Mouse (Mus musculus) cerebellum, adult 8-10 months (tissue): ENCODE data around the gene Ppp1r18.

Experiments used
- DNase-seq: peaks from one replicate; pipeline ENCODE4 v3.0.0; 2022

Gene Ppp1r18

DNA sequence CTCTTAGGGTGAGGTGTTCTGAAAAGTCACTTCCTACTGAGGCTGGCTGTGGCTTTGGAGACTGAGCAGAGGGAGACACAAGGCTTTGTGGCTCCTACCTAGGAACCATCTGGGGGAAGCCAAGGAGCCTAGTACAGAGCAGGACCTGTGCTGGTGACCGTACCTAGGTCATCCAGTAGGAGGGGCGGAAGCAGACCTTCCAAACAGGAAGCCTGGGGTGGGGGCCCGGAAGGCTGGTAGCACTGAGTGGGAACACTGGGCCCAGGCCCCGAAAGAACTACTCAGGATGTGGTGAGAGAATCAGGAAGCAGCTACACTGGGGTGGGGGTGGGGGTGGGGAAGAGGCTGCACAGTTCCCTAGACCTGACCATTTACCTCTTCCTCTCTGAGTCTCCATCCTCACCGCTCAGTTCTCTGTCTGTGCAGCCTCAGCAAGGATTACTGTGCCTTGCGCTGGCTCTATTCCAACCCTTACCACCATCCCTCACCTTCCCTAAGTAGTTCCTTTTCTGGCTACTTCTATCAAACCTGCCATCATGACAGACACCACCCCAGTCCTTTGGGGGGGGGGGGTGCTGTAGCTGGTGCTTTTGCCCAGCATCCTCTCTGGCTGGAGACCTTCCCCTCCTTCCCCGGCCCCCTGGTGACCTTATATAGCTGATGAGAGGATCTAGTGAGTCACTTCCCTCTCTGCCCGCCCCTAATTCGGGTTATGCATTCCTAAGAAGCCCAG lies 4.9 kb downstream of the Ppp1r18 start:
- no peak for DNase-seq

DNA sequence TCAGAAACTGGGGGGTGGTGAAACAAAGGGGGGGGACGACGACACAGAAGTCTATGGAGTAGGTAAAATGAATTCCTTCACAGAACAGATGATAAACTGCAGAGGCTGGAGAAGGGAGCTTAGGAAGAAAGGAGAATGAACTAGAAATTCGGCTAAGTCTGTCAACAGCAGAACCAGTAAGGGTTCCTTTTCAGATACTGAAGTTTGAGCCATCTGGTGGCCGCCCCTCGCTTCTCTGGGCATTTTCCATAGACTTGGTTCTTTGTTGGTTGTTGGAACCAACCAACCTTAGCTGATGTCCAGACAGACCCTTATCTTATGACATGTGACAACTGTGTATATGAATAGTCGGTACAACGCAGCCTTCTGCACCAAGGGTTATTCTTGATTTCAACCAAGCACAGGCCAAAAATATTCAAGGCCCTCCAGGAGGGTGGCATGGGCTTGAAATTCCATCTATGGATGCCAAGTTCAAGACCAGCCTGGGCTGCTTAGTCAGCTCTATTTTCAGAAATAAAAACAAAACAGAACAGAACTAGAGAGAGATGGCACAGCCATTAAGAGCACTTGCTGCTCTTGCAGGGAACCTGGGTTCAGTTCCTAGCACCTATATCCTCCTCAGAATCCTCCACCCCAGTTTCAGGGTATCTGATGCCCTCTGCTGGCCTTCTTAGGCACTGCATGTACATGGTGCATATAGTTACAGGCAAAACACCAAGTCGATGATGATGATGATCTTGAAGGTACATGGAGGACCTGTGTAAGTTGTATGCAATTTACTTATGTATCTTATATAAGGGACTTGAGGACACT lies 5.7 kb downstream of the Ppp1r18 start:
- no peak for DNase-seq

DNA sequence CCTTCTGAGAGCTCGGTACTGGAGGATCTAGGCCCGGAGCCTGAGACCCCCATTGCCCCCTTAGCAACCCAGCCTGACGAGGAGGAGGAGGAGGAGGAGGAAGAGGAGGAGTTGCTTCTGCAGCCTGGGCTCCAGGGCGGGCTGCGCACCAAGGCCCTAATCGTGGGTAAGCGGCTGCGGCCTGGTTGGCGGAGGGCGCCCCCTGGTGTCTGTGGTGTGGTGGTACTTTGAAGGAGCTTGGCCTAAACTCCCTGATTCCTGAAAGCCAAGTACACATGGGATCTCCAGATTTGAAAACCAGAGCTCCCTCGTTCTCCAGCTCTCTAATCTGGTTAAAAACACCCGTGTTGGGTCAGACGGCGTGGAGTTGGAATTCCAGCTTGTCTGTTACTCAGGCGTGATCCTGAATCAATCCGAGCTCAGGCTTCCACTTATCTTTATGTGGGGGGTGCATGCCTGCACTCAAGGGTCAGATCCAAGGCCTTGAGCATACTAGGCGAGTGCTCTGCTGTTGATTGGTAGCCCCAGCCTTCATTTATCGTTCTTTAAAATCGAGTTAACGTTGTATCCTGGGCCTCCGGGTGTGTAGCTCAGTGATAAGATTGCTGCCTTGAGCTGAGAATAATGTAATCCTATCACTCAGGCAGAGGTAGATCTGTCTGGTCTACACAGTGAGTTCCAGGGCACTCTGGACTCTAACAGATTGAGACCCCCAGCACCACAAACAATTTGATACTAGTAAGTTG lies 8.6 kb downstream of the Ppp1r18 start:
- peak; percentile 88 for DNase-seq

DNA sequence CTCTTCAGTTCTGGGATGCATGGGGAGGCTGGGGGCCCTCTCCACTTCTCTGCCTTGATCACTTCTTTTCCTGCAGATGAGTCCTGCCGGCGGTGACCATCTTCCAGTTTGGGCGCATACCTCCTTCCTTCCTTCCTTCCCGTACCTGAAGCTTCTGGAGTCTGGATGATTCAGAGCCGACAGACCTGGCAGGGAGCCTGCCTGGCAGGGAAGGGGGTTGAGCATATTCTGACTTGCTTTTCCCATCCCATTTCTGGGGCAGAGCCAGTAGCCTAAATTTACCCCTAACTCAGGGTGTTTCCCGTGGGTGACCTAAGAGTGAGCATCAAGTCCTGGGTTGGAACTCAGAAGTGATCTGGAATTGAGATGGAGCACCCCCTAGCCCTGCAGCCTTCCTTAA lies 9.3 kb downstream of the Ppp1r18 start:
- DNase-seq = no peak

DNA sequence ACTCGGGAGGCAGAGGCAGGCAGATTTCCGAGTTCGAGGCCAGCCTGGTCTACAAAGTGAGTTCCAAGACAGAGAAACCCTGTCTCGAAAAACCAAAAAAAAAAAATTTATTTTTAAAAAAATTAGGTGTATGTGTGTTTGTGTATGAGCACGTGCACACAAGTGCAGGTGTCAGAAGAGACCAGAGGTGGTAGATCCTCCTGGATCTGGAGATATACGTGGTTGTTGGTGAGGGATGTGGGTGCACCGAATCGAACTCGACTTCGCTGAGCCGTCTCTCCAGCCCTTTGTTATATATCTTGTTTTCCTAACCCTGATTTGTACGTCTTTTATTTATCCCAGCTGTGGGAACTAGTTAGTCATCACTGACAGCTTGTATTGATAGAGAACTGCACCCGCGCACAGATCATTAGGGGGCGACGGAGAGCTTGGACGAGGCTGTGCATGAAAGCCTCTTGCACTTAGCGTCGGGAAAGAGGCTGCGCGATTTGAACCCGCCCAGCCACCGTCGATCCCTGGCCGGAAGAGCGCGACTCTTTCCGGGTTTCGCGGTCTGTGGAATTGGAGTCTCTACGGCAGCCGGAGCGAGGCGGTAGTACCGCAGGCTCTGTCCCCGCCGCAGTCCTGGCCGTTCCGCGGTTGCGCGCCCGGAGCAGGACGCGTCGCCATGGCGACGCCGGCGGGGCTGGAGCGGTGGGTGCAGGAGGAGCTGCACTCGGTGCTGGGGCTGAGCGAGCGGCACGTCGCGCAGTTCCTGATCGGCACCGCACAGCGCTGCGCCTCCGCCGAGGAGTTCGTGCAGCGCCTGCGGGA lies 14.1 kb downstream of the Ppp1r18 start, which contains the start of gene Dhx16:
TSS of gene Dhx16 (plus strand) at position 575 of the 813 bp plus-strand sequence.
- DNase-seq = peak; percentile 92

DNA sequence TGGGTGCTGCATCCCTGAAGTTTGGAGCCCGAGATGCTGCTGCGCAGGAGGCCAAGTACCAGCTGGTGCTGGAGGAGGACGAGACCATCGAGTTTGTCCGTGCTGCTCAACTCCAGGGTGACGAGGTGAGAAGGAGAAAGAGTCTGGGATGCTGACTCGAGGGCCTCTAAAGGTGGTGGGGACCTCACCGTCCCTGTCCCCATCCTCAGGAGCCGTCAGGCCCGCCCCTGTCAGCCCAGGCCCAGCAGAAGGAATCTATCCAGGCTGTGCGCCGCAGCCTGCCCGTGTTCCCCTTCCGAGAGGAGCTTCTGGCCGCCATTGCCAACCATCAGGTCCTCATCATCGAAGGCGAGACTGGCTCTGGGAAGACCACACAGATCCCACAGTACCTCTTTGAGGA lies 17.5 kb downstream of the Ppp1r18 start:
- no peak for DNase-seq

DNA sequence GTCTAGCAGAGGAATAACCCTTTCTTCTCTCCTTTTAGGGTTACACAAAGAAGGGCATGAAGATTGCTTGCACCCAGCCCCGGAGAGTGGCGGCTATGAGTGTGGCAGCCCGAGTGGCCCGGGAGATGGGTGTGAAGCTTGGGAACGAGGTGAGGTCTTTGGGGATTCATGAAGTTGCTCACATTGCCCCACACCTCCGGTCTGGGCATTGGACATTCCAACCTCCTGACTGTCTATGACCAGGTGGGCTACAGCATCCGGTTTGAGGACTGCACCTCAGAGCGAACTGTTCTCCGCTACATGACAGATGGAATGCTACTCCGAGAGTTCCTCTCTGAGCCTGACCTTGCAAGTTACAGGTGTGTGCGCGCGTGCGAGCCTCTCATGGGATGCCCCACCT lies 18.4 kb downstream of the Ppp1r18 start:
- no peak for DNase-seq

DNA sequence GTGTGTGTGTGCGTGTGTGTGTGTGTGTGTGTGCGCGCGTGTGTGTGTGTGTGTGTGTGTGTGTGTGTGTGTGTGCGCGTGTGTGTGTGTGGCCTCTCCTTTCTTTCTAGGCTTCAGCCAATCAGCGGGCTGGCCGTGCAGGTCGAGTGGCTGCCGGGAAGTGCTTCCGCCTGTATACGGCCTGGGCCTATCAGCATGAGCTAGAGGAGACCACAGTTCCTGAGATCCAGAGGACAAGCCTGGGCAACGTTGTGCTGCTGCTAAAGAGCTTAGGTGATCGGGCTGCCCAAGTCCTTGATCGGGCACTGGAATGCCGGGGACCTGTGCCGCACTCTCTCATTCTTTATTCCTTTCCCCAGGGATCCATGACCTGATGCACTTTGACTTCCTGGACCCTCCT lies 22.3 kb downstream of the Ppp1r18 start:
- DNase-seq = no peak

DNA sequence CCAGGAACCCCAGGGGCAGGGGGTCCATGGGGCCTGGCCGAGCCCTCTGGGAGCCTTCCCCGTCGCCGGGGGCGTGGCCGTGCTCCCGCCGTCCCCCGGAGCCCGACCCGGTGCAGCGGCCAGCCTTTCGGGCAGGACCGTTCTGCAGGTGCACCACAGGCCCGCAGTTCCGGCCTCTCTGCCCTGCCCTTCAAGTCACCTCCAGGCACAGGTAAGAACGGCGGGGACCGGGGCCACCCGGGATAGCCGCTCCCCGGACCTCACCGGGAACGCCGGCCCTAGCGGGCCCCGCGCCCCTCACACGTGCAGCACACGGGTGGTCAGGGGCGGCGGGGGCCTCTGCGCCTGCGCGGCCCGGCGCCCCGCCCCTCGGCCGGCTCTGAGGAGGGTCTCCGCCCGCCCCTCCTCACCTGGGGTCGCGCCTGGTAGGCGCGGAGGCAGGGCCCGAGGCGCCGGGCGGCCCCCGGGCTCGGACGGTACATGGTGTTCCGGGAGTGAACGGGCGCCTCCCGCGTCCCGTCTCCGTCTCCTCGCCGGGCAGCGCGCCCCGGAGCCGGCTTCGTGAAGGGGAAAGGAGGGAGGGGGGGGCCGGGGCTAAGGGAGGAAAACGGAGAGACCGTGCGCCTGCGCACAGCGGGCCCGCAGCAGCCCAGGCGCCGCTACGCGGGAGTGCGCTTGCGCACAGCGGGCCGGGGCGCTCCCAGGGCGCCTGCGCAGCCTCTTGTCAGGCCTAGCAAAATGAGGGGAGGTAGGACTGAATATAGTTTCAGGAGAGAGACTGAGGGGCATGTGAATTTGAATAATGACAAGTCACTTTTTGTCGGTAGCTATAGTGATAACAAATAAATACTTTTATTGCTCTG lies 31.6 kb downstream of the Ppp1r18 start, which contains the start of gene 2310061I04Rik:
TSS of gene 2310061I04Rik (minus strand) at position 651 of the 863 bp plus-strand sequence.
- DNase-seq = peak; percentile 90

DNA sequence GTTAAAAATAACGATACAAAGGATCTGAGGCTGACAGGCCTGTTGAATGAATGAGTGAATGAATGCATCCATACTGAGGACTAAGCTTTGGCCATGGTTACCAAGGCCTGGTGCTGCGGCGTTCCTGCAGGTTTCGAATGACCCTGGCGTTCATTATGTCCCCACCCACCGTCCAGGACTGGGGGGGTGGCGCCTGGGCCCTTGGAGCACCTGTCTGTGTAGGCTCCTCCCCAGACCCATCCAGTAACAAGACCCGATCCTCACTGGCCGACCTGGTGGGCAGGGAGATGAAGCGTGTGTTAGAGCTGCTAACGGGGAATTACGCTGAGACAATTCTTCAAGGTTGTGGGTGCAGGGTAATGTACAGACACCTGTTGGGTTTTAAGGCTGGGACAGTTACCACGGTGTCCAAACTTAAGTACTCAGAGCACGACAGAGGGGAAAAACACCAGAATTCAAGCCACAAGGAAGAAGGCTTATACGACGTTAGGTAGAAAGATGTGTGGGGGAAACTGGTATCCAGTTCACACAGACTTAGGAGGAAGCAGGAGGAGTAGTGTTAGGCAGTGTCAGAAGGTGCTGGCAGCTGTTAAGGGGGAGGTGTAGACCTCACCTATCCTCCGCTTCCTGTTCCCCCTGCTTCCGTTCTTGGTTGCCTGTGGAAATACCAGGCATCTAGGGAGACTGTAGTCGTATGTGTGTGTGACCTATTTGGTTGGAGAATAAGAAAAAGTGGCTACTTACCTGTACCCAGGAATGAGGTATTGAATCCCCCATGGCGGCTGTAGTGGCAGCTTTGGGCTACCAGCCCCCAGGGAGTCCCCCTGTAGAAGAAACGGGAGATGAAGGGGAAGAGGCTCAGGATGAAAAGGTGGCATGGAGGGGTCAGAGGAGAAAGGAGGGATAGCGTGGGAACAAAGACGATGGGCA lies 32.5 kb downstream of the Ppp1r18 start:
- no peak for DNase-seq

DNA sequence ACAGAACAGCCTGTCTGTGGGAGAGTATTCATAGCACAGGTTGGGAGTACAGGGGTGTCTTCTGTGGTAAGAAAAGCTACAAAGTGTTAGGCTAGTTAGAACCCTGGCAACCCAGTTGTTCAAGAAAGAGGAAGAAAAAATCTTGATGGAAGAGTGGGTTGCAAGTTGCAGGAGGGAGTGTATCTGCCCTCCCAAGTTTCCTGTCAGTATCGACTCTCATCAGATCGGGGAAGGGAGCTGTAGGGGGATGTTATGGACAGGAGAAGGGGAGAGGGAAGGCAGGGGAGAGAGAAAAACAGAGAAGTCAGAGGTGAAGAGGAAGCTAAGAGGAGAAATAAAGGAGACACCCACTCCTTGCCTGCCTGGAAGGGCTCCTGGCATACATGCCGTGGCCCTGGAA lies 35.2 kb downstream of the Ppp1r18 start:
- no peak for DNase-seq

DNA sequence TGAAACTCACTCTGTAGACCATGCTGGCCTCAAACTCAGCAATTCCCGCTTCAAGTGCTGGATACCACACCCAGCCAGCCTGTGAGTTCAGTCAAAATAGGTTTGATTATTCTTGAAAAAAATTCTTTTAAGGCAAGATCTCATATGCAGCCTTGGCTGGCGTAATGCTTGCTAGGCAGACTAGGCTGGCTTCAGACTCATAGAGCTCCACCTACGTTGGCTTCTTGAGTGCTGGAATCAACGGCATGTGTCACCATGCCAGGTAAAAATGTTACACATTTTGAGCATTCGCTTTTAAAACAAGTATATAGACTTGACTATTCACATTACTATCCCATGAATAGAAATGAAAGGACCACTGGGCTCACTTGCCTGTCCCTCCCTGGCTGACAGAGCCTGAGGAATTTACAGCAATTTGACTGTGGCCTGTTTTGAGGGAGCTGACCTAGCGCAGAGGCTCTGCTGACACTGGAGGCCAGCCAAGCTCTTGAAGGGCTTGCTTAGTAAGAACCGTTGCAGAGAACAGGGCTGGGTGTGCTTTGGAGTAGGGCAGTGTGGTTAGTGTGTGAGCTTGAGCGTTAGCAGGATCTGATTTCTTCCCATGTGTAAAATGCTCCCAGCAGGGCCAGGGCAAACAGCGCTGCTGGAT lies 38.1 kb downstream of the Ppp1r18 start:
- DNase-seq = no peak

DNA sequence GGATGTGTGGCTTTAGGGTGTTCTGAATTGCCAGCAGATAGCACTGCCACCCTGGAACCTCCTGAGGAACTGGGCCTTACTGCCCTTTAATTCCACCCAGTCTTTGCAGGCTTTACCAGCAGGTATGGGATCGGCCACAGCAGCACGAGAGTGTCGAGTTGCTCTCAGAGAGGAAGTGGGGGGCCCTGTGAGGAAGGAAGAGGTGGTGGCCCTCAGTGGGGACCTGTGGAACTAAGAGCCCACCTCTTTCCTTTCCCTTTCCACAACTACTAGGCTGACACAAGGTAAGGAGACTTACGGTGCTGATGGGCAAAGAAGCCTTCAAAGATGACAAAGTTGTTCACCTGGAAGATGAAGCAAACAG lies 38.6 kb downstream of the Ppp1r18 start:
- DNase-seq = no peak

DNA sequence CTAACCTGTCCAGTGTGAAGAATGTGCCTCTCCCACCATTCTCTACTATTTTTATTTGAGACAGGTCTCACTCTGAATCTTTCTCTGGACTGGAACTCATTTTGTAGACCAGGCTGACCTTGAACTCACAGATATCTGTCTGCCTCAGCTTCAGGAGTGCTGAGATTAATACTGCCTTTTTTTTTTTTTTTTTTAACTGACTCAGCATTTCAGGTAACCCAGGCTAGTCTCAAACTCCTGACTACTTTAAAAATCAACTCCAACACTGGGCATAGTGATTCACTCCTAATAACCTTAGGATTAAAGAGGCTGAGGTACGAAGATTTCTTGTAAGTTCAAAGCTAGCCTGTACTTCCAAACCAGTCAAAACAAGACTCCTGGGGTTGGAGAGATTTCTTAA lies 40.2 kb downstream of the Ppp1r18 start:
- DNase-seq = no peak

DNA sequence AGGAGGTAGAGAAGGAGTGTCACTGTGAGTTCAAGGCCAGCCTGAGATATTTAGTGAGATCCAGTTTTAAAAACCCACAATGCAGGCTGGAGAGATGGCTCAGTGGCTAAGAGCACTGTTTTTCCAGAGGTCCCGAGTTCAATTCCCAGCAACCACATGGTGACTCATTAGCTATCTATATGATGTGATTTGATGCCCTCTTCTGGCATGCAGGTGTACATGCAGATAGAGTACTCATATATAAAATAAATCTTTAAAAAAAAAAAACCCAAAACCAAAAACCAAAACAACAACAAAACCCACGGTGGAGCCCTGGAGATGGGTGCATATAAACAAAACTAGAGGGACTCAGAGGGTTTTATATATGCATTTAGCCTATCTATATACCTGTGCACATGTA lies 42.2 kb downstream of the Ppp1r18 start:
- DNase-seq = no peak

DNA sequence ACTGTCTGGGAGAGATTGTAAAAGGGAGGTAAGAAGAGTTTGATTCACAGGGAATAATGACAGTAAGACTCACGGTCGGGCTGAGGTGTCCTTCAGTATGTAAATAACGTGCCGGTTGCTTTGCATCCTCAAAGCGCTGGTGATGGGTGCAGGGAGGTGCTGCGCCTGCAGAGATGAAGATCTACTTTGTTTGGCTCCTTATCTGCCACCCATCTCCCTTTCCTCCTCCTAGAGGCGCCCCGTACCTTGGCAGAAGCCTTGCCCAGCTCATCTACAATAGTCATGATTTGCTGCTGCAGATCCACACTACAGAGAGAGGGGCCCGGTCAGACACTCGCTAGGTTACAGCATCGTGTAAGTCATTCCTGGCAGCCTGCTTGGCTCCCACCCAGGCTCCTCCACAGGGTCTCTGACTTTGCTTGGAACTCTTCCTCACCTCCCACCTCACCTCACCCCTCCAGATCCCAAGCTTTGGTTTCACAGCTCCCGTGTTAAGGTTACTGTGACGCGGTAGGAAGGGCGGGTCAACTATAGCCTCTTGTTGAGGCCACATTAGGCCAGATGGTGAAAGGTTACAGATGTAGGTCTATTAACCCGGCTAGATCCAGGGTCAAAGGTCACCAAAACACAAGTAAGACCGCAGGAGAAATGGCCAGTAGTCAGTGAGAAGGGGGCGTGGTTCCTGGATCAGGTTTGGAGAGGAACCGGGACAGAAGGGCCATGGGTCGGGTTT lies 44.0 kb downstream of the Ppp1r18 start:
- DNase-seq = no peak

DNA sequence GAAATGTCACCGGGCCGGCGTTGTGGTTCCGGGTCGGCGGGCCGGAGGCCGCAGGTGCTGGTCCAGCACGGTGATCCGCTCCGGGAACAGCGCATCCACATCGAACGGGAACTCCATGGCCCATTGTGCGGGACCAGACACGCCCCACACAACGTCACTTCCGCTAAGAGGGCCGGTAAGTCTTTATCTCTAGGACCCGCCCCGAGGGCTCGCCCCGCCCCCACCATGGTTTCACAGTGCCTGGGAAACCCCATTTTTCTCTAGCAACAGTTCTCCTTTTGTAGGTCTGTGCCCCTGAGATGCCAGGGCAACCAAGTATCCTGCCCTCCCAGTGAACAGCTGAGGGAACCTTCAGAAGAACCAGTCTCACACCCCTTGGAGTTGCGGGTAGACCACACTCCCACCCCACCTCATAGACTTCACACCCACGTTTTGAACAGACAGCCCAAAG lies 44.6 kb downstream of the Ppp1r18 start, which contains the start of gene Atat1:
TSS of gene Atat1 (minus strand) at position 157 of the 451 bp plus-strand sequence.
- DNase-seq = peak; percentile 83

DNA sequence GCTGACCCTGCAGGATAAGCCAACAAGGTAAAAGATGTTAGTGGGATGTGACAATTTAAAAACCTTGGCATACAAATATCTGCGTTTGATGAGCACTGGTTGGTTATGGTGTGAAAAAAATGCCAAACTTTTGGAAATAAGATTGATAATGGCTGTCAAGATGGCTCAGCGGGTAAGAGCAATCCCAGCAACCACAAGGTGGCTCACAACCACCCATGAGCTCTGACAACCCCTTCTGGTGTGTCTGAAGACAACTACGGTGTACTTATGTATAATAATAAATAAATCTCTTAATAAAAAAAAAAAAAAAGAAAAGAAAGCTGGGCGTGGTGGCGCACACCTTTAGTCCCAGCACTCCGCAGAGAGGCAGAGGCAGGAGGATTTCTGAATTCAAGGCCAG lies 49.6 kb downstream of the Ppp1r18 start:
- DNase-seq = no peak
